Mouse (Mus musculus) bone marrow, adult 2 months (tissue): ENCODE results near the gene Gm10073.

Source experiments
- CTCF ChIP-seq: fragments of 200-500 bp; IDR thresholded peaks from 2 replicates; pipeline ENCODE4 v1.5.1; 2011; ENCODE audit warnings: low read length, control low read depth; ENCODE audit not compliant: control insufficient read depth, insufficient read depth
- POLR2A ChIP-seq: fragments of 200-500 bp; IDR thresholded peaks from 2 replicates; pipeline ENCODE4 v1.6.1; 2011; ENCODE audit warnings: low read depth, mild to moderate bottlenecking, control low read depth, low read length, borderline replicate concordance; ENCODE audit not compliant: control insufficient read depth

GRCm38 (mm10) chr8:106528596-106529249 is 44.5 kb downstream of the Gm10073 start:
- no peak for TF ChIP-seq CTCF
- TF ChIP-seq POLR2A, result no peak
